Mouse (Mus musculus): ENCODE data around the gene Ltbp2. TPM values are rescaled to one million over a fixed set of nuclear protein-coding genes. Genes with fewer than 3 reads are reported as not detected.

Ltbp2 gene
- total RNA-seq, 4 experiments from 2014 or later: 1.6 to 7.3 (median 5.3) TPM

DNA sequence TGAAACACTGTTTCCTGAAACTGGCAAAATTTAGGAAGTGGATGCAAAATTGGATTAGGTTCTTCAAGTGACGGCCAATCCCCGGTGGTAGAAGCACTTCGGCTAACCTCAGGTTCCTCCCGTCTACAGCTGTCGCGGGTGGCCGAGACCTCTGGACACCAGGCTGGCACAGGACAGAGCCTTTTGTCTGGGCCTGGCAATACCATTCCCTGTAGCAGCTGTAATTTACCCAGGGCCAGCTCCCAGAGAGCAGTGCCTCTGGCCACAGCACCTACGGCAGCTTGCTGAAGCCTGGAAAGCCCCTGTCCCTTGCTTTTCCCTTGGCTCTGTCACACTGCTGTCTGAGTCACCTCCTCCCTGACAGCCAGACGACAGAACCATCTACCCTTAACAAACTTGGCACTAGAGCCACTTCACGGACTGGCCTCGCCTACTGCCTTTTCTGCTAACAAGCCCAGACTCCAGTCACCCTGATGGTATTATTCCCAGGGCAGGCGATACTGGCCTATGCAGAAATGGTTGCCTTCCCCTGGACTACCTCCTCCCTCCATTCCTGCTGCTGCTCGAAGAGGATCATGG lies 74.7 kb downstream of the Ltbp2 start:
- no peak for DNase-seq

- DNase-seq: no peak
These were observed 75.9 kb downstream of the Ltbp2 start for GRCm38 (mm10) chr12:84800419-84800818.

- no peak for DNase-seq
These were observed 77.2 kb downstream of the Ltbp2 start for GRCm38 (mm10) chr12:84799086-84799485.

DNA sequence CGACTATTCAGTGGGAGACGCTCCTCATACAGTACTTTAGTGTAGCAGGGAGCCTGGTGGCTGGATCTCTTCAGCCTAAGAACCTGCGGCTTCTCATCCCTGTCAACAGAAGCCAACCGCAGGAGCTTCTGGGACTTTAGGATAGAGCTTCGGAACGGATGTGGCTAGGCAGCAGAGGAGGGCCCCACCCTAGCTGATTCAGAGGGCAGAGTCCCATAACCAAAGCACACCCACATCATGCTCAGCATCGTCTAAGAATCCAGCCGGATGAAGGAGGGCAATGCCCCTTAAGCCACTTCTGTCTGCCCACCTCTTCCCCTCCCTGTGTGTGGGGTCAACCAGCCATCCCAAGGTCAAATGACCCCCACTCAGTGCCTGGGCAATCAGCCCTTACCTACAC lies 81.7 kb downstream of the Ltbp2 start:
- DNase-seq: no peak

DNA sequence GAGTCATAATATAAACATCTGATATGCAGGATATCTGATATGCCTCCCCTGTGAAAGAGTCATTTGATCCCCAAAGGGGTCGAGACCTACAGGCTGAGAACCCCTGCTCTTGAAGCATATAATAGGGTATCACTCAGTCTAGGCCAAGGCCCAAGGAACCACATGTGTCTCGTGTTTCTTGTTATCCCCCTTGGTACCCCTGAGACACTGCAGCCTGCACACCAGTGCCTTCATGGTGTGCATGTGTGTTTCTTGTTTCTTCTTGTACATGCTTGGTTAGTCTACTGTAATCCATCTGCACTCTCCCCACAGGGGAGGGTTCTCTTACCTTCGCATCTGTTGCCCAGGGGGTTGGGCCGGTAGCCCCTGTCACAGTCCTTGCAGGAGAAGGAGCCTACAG lies 83.7 kb downstream of the Ltbp2 start:
- DNase-seq: no peak

DNA sequence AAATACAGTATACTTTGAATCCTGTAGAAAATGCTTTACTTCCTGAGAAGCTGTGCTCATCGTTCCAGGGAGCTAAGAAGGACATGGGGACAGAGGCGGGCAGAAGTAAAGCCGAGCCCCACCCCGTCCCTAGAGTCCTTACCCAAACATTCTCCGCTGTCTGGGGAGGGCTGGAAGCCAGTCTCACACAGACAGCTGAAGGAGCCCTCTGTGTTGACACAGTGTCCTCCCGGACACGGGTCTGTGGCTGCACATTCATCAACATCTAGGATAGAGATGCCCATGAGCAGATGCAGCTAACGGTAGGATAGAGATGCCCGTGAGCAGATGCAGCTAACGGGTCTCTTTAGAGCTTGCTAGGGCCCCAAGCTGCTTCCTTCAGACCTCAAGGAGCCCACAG lies 85.5 kb downstream of the Ltbp2 start:
- no peak for DNase-seq

- DNase-seq: no peak
These were observed 90.2 kb downstream of the Ltbp2 start for GRCm38 (mm10) chr12:84786091-84786490.

- peak; percentile 76 for DNase-seq
These were observed 91.5 kb downstream of the Ltbp2 start for GRCm38 (mm10) chr12:84784604-84785381.

GRCm38 (mm10) chr12:84776229-84776628 lies 100.1 kb downstream of the Ltbp2 start:
- DNase-seq: no peak

GRCm38 (mm10) chr12:84774376-84774775 lies 102.0 kb downstream of the Ltbp2 start:
- DNase-seq: peak; percentile 77

- DNase-seq: no peak
These were observed 102.9 kb downstream of the Ltbp2 start for GRCm38 (mm10) chr12:84773476-84773875.

DNA sequence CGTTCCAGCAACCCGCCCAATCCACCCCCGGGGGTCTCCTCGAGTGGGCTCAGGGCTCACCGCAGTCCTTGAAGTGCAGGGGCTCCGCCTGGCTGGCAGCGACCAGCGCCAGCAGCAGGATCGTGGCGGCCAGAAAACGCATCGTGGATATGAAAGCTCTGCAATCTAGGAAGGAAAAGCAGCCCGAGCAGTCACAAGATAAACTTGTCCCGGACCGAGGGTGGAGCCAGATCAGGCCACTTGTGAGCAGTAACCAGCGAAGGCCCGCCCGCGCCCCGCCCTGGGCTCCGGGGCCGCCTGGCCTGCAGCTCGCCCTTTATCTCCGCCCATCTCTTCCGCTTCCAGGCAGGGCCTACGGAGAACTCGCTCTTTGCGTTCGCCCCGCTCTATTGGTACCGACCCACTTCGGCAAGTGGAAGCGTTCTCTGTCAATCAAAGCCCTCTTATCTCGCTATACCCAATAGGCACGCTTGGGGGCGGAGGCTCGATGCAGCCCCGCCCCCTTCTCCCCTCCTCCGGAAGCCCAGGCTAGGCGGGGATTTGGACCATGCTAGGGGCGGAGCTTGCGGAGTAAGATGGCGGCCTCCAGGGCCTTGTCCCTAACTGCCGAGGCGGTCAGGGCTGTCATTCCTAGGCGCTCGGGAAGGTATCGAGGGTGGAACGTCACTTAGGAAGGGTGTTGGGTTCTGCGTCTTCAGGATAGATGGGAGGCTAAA lies 103.4 kb downstream of the Ltbp2 start, which contains the start of the genes Npc2 and Isca2:
TSS of gene Npc2 (minus strand) at position 427 of the 716 bp plus-strand sequence.
TSS of gene Isca2 (plus strand) at position 526 of the 716 bp plus-strand sequence.
- peak; percentile 99 for DNase-seq

DNA sequence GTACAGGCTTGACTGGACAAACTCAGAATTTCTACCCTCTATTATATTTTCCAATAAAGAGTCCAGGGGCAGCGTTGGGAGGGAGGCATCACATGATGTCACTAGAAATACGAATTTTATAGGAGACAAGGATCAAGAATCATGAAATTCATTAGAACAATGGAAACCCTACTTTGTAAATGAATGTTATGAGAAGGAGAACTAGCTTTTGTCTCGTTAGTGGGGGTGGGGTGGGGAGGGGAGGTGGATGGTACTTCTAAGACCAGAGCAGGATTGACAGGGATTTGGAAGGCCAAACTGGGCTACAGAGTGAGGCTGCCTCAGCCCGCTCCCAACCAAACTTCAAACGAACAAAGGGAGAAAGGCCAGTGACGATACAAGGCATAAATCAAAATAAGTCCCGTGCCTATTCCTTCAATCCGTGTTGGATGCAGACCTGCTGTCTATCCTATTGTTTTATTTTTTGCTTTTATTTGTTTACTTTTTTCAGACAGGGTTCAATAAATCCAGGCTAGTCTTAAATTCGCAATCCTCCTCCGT lies 104.3 kb downstream of the Ltbp2 start:
- no peak for DNase-seq

GRCm38 (mm10) chr12:84769624-84770023 lies 106.7 kb downstream of the Ltbp2 start:
- DNase-seq: no peak

DNA sequence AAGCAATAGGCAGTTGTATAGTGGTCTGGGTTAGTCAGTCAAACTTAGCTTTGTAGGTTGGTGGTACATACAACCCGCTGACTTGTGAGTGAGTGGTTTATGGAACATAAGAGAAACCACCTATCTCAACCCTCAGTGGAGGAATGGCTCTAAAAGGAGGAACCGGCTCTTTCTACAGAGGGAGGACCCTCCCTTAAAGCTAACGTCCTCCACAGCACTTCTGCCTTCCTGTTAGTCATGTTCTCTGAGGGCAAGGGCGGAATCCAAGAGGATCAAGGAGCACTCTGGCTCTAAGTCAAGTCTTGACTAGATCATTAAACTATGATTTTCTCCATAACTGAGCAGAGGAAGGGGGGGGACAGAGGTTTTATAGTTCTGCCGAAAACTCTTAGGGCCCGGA lies 108.8 kb downstream of the Ltbp2 start:
- no peak for DNase-seq

GRCm38 (mm10) chr12:84766113-84766735 lies 110.1 kb downstream of the Ltbp2 start:
- DNase-seq: no peak

- no peak for DNase-seq
These were observed 110.8 kb downstream of the Ltbp2 start for GRCm38 (mm10) chr12:84765506-84765905.

DNA sequence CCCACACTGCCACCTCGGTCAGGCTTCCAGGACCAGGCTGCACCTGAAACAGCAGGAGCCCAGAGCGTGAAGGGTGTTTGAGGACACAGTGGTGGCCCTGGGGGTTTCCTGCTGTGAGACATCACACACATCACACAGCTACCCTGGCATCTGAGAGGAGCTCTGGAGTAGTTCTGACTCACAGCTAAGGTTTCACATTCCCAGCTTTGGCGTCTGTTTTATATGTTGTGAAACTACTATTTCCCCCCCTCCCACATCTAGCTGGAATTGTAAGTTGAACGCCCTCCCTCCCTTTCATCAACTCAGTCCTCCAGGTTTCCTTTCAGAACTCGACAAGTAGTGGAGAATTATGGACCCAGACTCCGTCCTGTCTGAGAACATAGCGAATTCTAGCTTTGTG lies 111.6 kb downstream of the Ltbp2 start:
- no peak for DNase-seq

GRCm38 (mm10) chr12:84763577-84764218 lies 112.6 kb downstream of the Ltbp2 start:
- DNase-seq: no peak

- DNase-seq: no peak
These were observed 113.8 kb downstream of the Ltbp2 start for GRCm38 (mm10) chr12:84762532-84762931.

DNA sequence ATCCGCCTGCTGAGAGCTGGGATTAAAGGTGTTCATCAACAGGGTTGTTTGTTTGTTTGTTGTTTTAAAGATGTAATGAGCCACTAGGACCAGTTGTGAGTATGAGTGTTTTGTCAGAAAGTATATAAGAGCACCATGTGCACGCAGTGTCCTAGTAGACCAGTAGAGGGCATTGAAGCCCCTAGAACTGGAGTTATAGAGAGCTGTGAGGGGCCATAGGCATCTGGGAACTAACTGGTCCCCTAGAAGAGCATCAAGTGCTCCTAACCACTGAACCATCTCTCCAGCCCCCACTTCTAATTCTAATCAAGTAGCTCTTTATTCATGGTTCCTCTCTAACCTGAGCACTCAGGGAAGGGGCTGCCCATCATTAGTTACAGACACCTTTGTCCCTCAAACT lies 117.3 kb downstream of the Ltbp2 start:
- DNase-seq: no peak

DNA sequence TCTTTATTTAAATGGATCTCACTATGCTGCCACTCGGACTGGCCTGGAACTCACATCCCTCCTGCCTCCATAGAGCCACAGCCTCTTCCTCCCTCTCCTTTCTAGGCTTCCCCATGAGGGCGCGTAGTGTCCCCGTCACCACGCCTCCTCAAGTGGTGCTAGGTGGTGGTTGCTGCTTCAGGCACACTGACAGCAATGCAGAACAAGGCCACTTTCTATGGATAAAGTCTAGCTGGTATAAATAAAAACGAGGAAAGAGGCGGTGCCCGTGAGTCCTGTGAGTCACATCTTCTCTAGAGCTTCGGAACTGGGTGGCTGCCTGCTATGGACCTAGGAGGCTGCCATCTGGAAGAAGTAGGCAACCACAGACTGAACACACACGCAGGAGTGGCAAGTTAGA lies 120.3 kb downstream of the Ltbp2 start:
- no peak for DNase-seq

All from adrenal gland, adult 8-10 months (tissue).